Mouse (Mus musculus): ENCODE results near the gene Rpl15. TPM values are rescaled to one million over a fixed set of nuclear protein-coding genes. Genes with fewer than 3 reads are reported as not detected.
"Not testable (repeated sequence)": the region's sequence is repeated elsewhere in the genome, so short reads cannot be mapped to it uniquely, and the experiment has no call there.

The Rpl15 gene
- polyA plus RNA-seq, 1 experiment from 2014 or later, result 435 TPM

GRCm38 (mm10) chr14:18237381-18237780 is 33.8 kb downstream of the Rpl15 start:
- no peak overlapping the region; the same call in 1 of the 2 replicates for H3K9ac ChIP-seq (ENCODE audit: low read length)
- 0 out of 2 replicates have a peak, but pooled peaks cover 2% of the 10 kb centered on the region for H3K4me1 ChIP-seq (replicated peaks; ENCODE audit: control insufficient read depth, insufficient read depth, low read length)
- WGBS, result 70% methylated on average over 4 of the region's 4 CpGs
- ATAC-seq (ENCODE audit: low read depth), result no peak
- no peaks in the 10 kb centered on the region for H3K9me3 ChIP-seq (ENCODE audit: control insufficient read depth, low read length)
- no peaks in the 10 kb centered on the region for H3K27me3 ChIP-seq (ENCODE audit: control insufficient read depth, insufficient read depth, low read depth, low read length)
- H3K36me3 ChIP-seq (ENCODE audit: control insufficient read depth, insufficient read depth, low read length), result no peaks in the 10 kb centered on the region
- H3K4me2 ChIP-seq (ENCODE audit: low read depth, low read length), result peak overlapping the region; percentile 86
- H3K4me3 ChIP-seq (ENCODE audit: low read length), result no peak overlapping the region
- H3K27ac ChIP-seq (ENCODE audit: low read length), result no peak overlapping the region; the same call in 1 of the 2 replicates

DNA sequence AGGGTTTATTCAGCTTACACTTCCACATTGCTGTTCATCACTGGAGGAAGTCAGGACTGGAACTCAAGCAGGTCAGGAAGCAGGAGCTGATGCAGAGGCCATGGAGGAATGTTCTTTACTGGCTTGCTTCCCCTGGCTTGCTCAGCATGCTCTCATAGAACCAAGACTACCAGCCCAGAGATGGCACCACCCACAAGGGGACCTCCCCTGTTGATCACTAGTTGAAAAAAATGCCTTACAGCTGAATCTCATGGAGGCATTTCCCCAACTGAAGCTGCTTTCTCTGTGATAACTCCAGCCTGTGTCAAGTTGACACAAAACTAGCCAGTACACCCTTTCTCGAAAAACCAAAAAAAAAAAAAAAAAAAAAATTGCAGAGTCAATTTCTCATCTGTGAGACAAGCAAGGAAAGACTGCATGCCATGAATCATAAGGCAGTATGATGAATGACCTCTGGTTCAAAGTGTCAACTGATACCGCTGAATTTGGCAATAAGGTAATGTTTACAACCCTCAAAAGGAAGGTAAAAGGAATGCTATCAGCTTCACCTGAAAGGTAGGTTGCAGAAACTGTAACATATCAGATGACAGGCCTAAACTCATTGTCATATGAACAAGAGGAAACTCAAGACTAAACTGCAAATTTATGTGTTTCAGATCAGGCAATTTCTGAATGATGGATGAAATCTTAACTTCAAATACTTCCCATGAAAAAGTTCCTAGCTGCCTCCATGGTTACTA is 34.5 kb downstream of the Rpl15 start:
- WGBS, result 84% methylated on average over 2 of the region's 2 CpGs
- H3K27ac ChIP-seq (ENCODE audit: low read length); H3K9me3 ChIP-seq (ENCODE audit: control insufficient read depth, low read length); H3K4me3 ChIP-seq (ENCODE audit: low read length); H3K4me2 ChIP-seq (ENCODE audit: low read depth, low read length); H3K36me3 ChIP-seq (ENCODE audit: control insufficient read depth, insufficient read depth, low read length); H3K9ac ChIP-seq (ENCODE audit: low read length); ATAC-seq (ENCODE audit: low read depth); H3K27me3 ChIP-seq (ENCODE audit: control insufficient read depth, insufficient read depth, low read depth, low read length); H3K4me1 ChIP-seq (replicated peaks; ENCODE audit: control insufficient read depth, insufficient read depth, low read length): not testable (repeated sequence)

GRCm38 (mm10) chr14:18233981-18234960 is 36.9 kb downstream of the Rpl15 start:
- whole genome bisulfite sequencing, result 44% methylated on average over 5 of the region's 5 CpGs
- Histone ChIP-seq H3K4me3 (ENCODE audit: low read length) (no peak overlapping the region), H3K36me3 (ENCODE audit: control insufficient read depth, insufficient read depth, low read length) (no peaks in the 10 kb centered on the region), H3K4me1 (replicated peaks; ENCODE audit: control insufficient read depth, insufficient read depth, low read length) (0 out of 2 replicates have a peak, but pooled peaks cover 2% of the 10 kb centered on the region), H3K4me2 (ENCODE audit: low read depth, low read length) (no peak overlapping the region), H3K27me3 (ENCODE audit: control insufficient read depth, insufficient read depth, low read depth, low read length) (no peaks in the 10 kb centered on the region), H3K27ac (ENCODE audit: low read length) (no peak overlapping the region), H3K9ac (ENCODE audit: low read length) (no peak overlapping the region), H3K9me3 (ENCODE audit: control insufficient read depth, low read length) (no peaks in the 10 kb centered on the region)
- ATAC-seq (ENCODE audit: low read depth), result no peak

GRCm38 (mm10) chr14:18233076-18233475 is 38.1 kb downstream of the Rpl15 start:
- Histone ChIP-seq H3K4me1 (replicated peaks; ENCODE audit: control insufficient read depth, insufficient read depth, low read length) (0 out of 2 replicates have a peak, but pooled peaks cover 2% of the 10 kb centered on the region), H3K36me3 (ENCODE audit: control insufficient read depth, insufficient read depth, low read length) (no peaks in the 10 kb centered on the region), H3K27me3 (ENCODE audit: control insufficient read depth, insufficient read depth, low read depth, low read length) (no peaks in the 10 kb centered on the region), H3K27ac (ENCODE audit: low read length) (no peak overlapping the region), H3K9me3 (ENCODE audit: control insufficient read depth, low read length) (no peaks in the 10 kb centered on the region), H3K9ac (ENCODE audit: low read length) (no peak overlapping the region), H3K4me2 (ENCODE audit: low read depth, low read length) (no peak overlapping the region), H3K4me3 (ENCODE audit: low read length) (no peak overlapping the region)
- WGBS, result 61% methylated on average over 2 of the region's 2 CpGs
- no peak for ATAC-seq (ENCODE audit: low read depth)

DNA sequence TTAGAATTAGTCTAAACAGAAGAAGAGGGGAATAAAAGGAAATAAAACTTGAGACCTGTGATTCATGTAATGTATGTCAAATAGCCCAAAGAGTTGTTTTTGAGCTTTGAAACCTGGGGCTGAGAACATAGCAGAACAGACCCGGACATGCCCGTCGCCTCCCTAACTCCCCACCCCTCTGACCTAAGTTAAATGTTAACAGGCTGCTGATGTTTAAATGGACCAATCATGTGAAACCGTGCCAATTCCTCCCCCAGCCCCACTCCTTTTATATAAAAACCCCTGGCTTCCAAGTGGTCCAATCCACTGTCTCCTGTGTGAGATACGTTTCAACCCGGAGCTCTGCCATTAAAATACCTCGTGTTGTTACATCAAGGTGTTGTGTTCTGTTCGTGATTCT is 39.3 kb downstream of the Rpl15 start:
- not testable (repeated sequence) for H3K36me3 ChIP-seq (ENCODE audit: control insufficient read depth, insufficient read depth, low read length); H3K9ac ChIP-seq (ENCODE audit: low read length); H3K4me2 ChIP-seq (ENCODE audit: low read depth, low read length); H3K27me3 ChIP-seq (ENCODE audit: control insufficient read depth, insufficient read depth, low read depth, low read length); H3K27ac ChIP-seq (ENCODE audit: low read length); ATAC-seq (ENCODE audit: low read depth); H3K4me3 ChIP-seq (ENCODE audit: low read length); H3K9me3 ChIP-seq (ENCODE audit: control insufficient read depth, low read length); H3K4me1 ChIP-seq (replicated peaks; ENCODE audit: control insufficient read depth, insufficient read depth, low read length)
- 93% methylated on average over 8 of the region's 8 CpGs for WGBS

- not testable (repeated sequence) for H3K4me2 ChIP-seq (ENCODE audit: low read depth, low read length); H3K9me3 ChIP-seq (ENCODE audit: control insufficient read depth, low read length); ATAC-seq (ENCODE audit: low read depth); H3K4me1 ChIP-seq (replicated peaks; ENCODE audit: control insufficient read depth, insufficient read depth, low read length); H3K36me3 ChIP-seq (ENCODE audit: control insufficient read depth, insufficient read depth, low read length); H3K4me3 ChIP-seq (ENCODE audit: low read length); H3K9ac ChIP-seq (ENCODE audit: low read length); H3K27me3 ChIP-seq (ENCODE audit: control insufficient read depth, insufficient read depth, low read depth, low read length); H3K27ac ChIP-seq (ENCODE audit: low read length)
- 92% methylated on average over 10 of the region's 10 CpGs for WGBS
These were observed 41.4 kb downstream of the Rpl15 start for GRCm38 (mm10) chr14:18229751-18230150.

- H3K27me3 ChIP-seq (ENCODE audit: control insufficient read depth, insufficient read depth, low read depth, low read length); H3K4me1 ChIP-seq (replicated peaks; ENCODE audit: control insufficient read depth, insufficient read depth, low read length); H3K9me3 ChIP-seq (ENCODE audit: control insufficient read depth, low read length); ATAC-seq (ENCODE audit: low read depth); H3K4me3 ChIP-seq (ENCODE audit: low read length); H3K4me2 ChIP-seq (ENCODE audit: low read depth, low read length); H3K9ac ChIP-seq (ENCODE audit: low read length); H3K27ac ChIP-seq (ENCODE audit: low read length); H3K36me3 ChIP-seq (ENCODE audit: control insufficient read depth, insufficient read depth, low read length): not testable (repeated sequence)
- WGBS, result 74% methylated on average over 11 of the region's 11 CpGs
These were observed 45.0 kb downstream of the Rpl15 start for GRCm38 (mm10) chr14:18226181-18226580.

DNA sequence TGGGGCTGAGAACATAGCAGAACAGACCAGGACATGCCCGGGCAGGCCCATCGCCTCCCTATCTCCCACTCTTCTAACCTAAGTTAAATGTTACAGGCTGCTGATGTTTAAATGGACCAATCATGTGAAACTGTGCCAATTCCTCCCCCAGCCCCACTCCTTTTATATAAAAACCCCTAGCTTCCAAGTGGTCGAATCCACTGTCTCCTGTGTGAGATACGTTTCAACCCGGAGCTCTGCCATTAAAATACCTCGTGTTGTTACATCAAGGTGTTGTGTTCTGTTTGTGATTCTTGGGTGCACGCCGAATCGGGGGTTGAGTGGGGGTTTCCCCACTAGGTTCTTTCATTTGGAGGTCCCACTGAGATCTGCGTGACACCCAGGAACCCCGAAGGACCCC is 45.8 kb downstream of the Rpl15 start:
- not testable (repeated sequence) for H3K9me3 ChIP-seq (ENCODE audit: control insufficient read depth, low read length); H3K9ac ChIP-seq (ENCODE audit: low read length); ATAC-seq (ENCODE audit: low read depth); H3K4me2 ChIP-seq (ENCODE audit: low read depth, low read length); H3K4me1 ChIP-seq (replicated peaks; ENCODE audit: control insufficient read depth, insufficient read depth, low read length); H3K27ac ChIP-seq (ENCODE audit: low read length); H3K27me3 ChIP-seq (ENCODE audit: control insufficient read depth, insufficient read depth, low read depth, low read length); H3K4me3 ChIP-seq (ENCODE audit: low read length); H3K36me3 ChIP-seq (ENCODE audit: control insufficient read depth, insufficient read depth, low read length)
- WGBS, result 90% methylated on average over 11 of the region's 11 CpGs

- no peaks in the 10 kb centered on the region for H3K9me3 ChIP-seq (ENCODE audit: control insufficient read depth, low read length)
- no peaks in the 10 kb centered on the region for H3K36me3 ChIP-seq (ENCODE audit: control insufficient read depth, insufficient read depth, low read length)
- H3K27me3 ChIP-seq (ENCODE audit: control insufficient read depth, insufficient read depth, low read depth, low read length), result no peaks in the 10 kb centered on the region
- no peaks in the 10 kb centered on the region for H3K4me1 ChIP-seq (replicated peaks; ENCODE audit: control insufficient read depth, insufficient read depth, low read length)
- H3K4me2 ChIP-seq (ENCODE audit: low read depth, low read length), result no peak overlapping the region
- no peak overlapping the region for H3K9ac ChIP-seq (ENCODE audit: low read length)
- no peak for ATAC-seq (ENCODE audit: low read depth)
- H3K4me3 ChIP-seq (ENCODE audit: low read length), result no peak overlapping the region
- H3K27ac ChIP-seq (ENCODE audit: low read length), result no peak overlapping the region
- 92% methylated on average over 6 of the region's 6 CpGs for WGBS
These were observed 49.2 kb downstream of the Rpl15 start for GRCm38 (mm10) chr14:18221977-18222376.
